Mouse (Mus musculus): ENCODE data around the gene Alg1. TPM values are rescaled to one million over a fixed set of nuclear protein-coding genes. Genes with fewer than 3 reads are reported as not detected.
"Not testable (repeated sequence)": the region's sequence is repeated elsewhere in the genome, so short reads cannot be mapped to it uniquely, and the experiment has no call there.

The Alg1 gene
- polyA plus RNA-seq, 1 experiment from 2014 or later = 29.1 TPM

GRCm38 (mm10) chr16:5212150-5212549 is 21.3 kb upstream of the Alg1 start:
- no peaks in the 10 kb centered on the region for H3K9me3 ChIP-seq
- no peak overlapping the region for H3K9ac ChIP-seq
- no peaks in the 10 kb centered on the region for H3K4me1 ChIP-seq (replicated peaks)
- no peaks in the 10 kb centered on the region for H3K36me3 ChIP-seq
- no peaks in the 10 kb centered on the region for H3K27me3 ChIP-seq (replicated peaks)
- 84% methylated on average over 3 of the region's 3 CpGs for WGBS
- no peak for ATAC-seq
- H3K4me3 ChIP-seq (replicated peaks) = no peak overlapping the region
- no peak overlapping the region for H3K27ac ChIP-seq
- H3K4me2 ChIP-seq (replicated peaks) = no peak overlapping the region

GRCm38 (mm10) chr16:5214126-5214525 is 19.3 kb upstream of the Alg1 start:
- Histone ChIP-seq H3K27ac (no peak overlapping the region), H3K9me3 (no peaks in the 10 kb centered on the region), H3K36me3 (no peaks in the 10 kb centered on the region), H3K27me3 (replicated peaks) (0 out of 2 replicates have a peak, but pooled peaks cover 2% of the 10 kb centered on the region), H3K4me2 (replicated peaks) (no peak overlapping the region), H3K4me3 (replicated peaks) (no peak overlapping the region), H3K4me1 (replicated peaks) (no peaks in the 10 kb centered on the region), H3K9ac (no peak overlapping the region)
- no peak for ATAC-seq
- 89% methylated on average over 2 of the region's 2 CpGs for WGBS

GRCm38 (mm10) chr16:5216686-5217085 is 16.7 kb upstream of the Alg1 start:
- Histone ChIP-seq H3K36me3 (no peaks in the 10 kb centered on the region), H3K4me1 (replicated peaks) (no peaks in the 10 kb centered on the region), H3K9ac (no peak overlapping the region), H3K9me3 (no peaks in the 10 kb centered on the region), H3K4me2 (replicated peaks) (no peak overlapping the region), H3K4me3 (replicated peaks) (no peak overlapping the region), H3K27me3 (replicated peaks) (0 out of 2 replicates have a peak, but pooled peaks cover 2% of the 10 kb centered on the region), H3K27ac (no peak overlapping the region)
- 48% methylated on average over 6 of the region's 6 CpGs for WGBS
- ATAC-seq = no peak

- no peak overlapping the region for H3K27ac ChIP-seq
- 71% methylated on average over 5 of the region's 5 CpGs for WGBS
- no peaks in the 10 kb centered on the region for H3K4me1 ChIP-seq (replicated peaks)
- no peak overlapping the region for H3K4me3 ChIP-seq (replicated peaks)
- H3K9ac ChIP-seq = no peak overlapping the region
- H3K9me3 ChIP-seq = no peaks in the 10 kb centered on the region
- H3K27me3 ChIP-seq (replicated peaks) = peaks cover 2% of the 10 kb centered on the region; the same call in 1 of the 2 replicates
- ATAC-seq = no peak
- no peaks in the 10 kb centered on the region for H3K36me3 ChIP-seq
- no peak overlapping the region for H3K4me2 ChIP-seq (replicated peaks)
Observed at GRCm38 (mm10) chr16:5217341-5218133, 15.9 kb upstream of the Alg1 start.

GRCm38 (mm10) chr16:5221403-5221802 is 12.0 kb upstream of the Alg1 start:
- no peak overlapping the region for H3K27ac ChIP-seq
- H3K9me3 ChIP-seq = no peaks in the 10 kb centered on the region
- no peak overlapping the region for H3K9ac ChIP-seq
- H3K27me3 ChIP-seq (replicated peaks) = peaks cover 2% of the 10 kb centered on the region; the same call in 1 of the 2 replicates
- H3K4me3 ChIP-seq (replicated peaks) = no peak overlapping the region
- whole genome bisulfite sequencing = 65% methylated on average over 4 of the region's 4 CpGs
- no peaks in the 10 kb centered on the region for H3K36me3 ChIP-seq
- no peaks in the 10 kb centered on the region for H3K4me1 ChIP-seq (replicated peaks)
- no peak for ATAC-seq
- no peak overlapping the region for H3K4me2 ChIP-seq (replicated peaks)

- Histone ChIP-seq H3K27ac (no peak within 1 kb of the TSS), H3K9me3 (no peaks in the 10 kb centered on the region), H3K27me3 (replicated peaks) (peaks cover 2% of the 10 kb centered on the region; the same call in 1 of the 2 replicates), H3K4me2 (replicated peaks) (no peak within 1 kb of the TSS), H3K36me3 (no peaks in the 10 kb centered on the region), H3K9ac (no peak within 1 kb of the TSS), H3K4me1 (replicated peaks) (no peaks in the 10 kb centered on the region), H3K4me3 (replicated peaks) (no peak within 1 kb of the TSS)
- 57% methylated on average over 6 of the region's 6 CpGs for WGBS
- ATAC-seq = no peak
Observed at GRCm38 (mm10) chr16:5222140-5222539, 11.3 kb upstream of the Alg1 start, which contains the start of gene AU021092. Gene AU021092 (minus strand): TSS chr16:5222299.

- not testable (repeated sequence) for H3K27me3 ChIP-seq (replicated peaks); H3K36me3 ChIP-seq; H3K4me1 ChIP-seq (replicated peaks); H3K9ac ChIP-seq; H3K27ac ChIP-seq; ATAC-seq; H3K4me3 ChIP-seq (replicated peaks); H3K9me3 ChIP-seq; H3K4me2 ChIP-seq (replicated peaks)
- 2% methylated on average over 1 of the region's 1 CpGs for WGBS
Observed at GRCm38 (mm10) chr16:5226534-5226933, 6.9 kb upstream of the Alg1 start.

- not testable (repeated sequence) for H3K27me3 ChIP-seq (replicated peaks); H3K4me3 ChIP-seq (replicated peaks); H3K4me1 ChIP-seq (replicated peaks); H3K27ac ChIP-seq; ATAC-seq; H3K36me3 ChIP-seq; H3K9me3 ChIP-seq; H3K4me2 ChIP-seq (replicated peaks); H3K9ac ChIP-seq
- 75% methylated on average over 19 of the region's 19 CpGs for WGBS
Observed at GRCm38 (mm10) chr16:5227501-5227900, 5.9 kb upstream of the Alg1 start.

- H3K4me2 ChIP-seq (replicated peaks); H3K4me3 ChIP-seq (replicated peaks); H3K36me3 ChIP-seq; ATAC-seq; H3K27me3 ChIP-seq (replicated peaks); H3K4me1 ChIP-seq (replicated peaks); H3K9ac ChIP-seq; H3K27ac ChIP-seq; H3K9me3 ChIP-seq: not testable (repeated sequence)
- WGBS = 68% methylated on average over 3 of the region's 3 CpGs
Observed at GRCm38 (mm10) chr16:5228103-5228502, 5.3 kb upstream of the Alg1 start.

- no peak; the same call in 1 of the 2 replicates for ATAC-seq
- 71% methylated on average over 4 of the region's 4 CpGs for WGBS
- Histone ChIP-seq H3K4me3 (replicated peaks) (peak overlapping the region; percentile 76; the same call in 1 of the 2 replicates), H3K9ac (no peak overlapping the region), H3K27me3 (replicated peaks) (no peaks in the 10 kb centered on the region), H3K36me3 (peaks cover 4% of the 10 kb centered on the region), H3K4me2 (replicated peaks) (peak overlapping the region; percentile 76; the same call in 1 of the 2 replicates), H3K4me1 (replicated peaks) (peaks cover 6% of the 10 kb centered on the region; the same call in 1 of the 2 replicates), H3K9me3 (no peaks in the 10 kb centered on the region), H3K27ac (no peak overlapping the region)
Observed at GRCm38 (mm10) chr16:5232982-5233381, 439 bp upstream of the Alg1 start.

GRCm38 (mm10) chr16:5242355-5242754 is 8.9 kb downstream of the Alg1 start:
- H3K9ac ChIP-seq = no peak overlapping the region
- peaks cover 30% of the 10 kb centered on the region for H3K36me3 ChIP-seq
- H3K4me3 ChIP-seq (replicated peaks) = no peak overlapping the region
- H3K4me1 ChIP-seq (replicated peaks) = no peaks in the 10 kb centered on the region
- WGBS = 88% methylated on average over 4 of the region's 4 CpGs
- no peak for ATAC-seq
- no peaks in the 10 kb centered on the region for H3K9me3 ChIP-seq
- H3K27ac ChIP-seq = no peak overlapping the region
- H3K27me3 ChIP-seq (replicated peaks) = no peaks in the 10 kb centered on the region
- no peak overlapping the region for H3K4me2 ChIP-seq (replicated peaks)

- 92% methylated on average over 6 of the region's 6 CpGs for WGBS
- Histone ChIP-seq H3K36me3 (peaks cover 31% of the 10 kb centered on the region), H3K27ac (no peak overlapping the region), H3K9ac (no peak overlapping the region), H3K4me1 (replicated peaks) (no peaks in the 10 kb centered on the region), H3K9me3 (no peaks in the 10 kb centered on the region), H3K4me3 (replicated peaks) (no peak overlapping the region), H3K27me3 (replicated peaks) (no peaks in the 10 kb centered on the region), H3K4me2 (replicated peaks) (no peak overlapping the region)
- no peak for ATAC-seq
Observed at GRCm38 (mm10) chr16:5242882-5243281, 9.5 kb downstream of the Alg1 start.

- 37% methylated on average over 7 of the region's 7 CpGs for WGBS
- Histone ChIP-seq H3K4me3 (replicated peaks) (no peak overlapping the region), H3K27ac (no peak overlapping the region), H3K4me2 (replicated peaks) (no peak overlapping the region), H3K27me3 (replicated peaks) (no peaks in the 10 kb centered on the region), H3K36me3 (peaks cover 35% of the 10 kb centered on the region), H3K9ac (no peak overlapping the region), H3K4me1 (replicated peaks) (no peaks in the 10 kb centered on the region), H3K9me3 (no peaks in the 10 kb centered on the region)
- ATAC-seq = peak; percentile 68
Observed at GRCm38 (mm10) chr16:5244411-5244810, 11.0 kb downstream of the Alg1 start.
